Mouse (Mus musculus) midbrain, embryonic 16.5 days (tissue): ENCODE measurements around the gene Nrros. TPM values are rescaled to one million over a fixed set of nuclear protein-coding genes. Genes with fewer than 3 reads are reported as not detected.
A peak's percentile ranks its signal among the peaks of the same experiment; 100 is the strongest.
"Not testable (repeated sequence)": the region's sequence is repeated elsewhere in the genome, so short reads cannot be mapped to it uniquely, and the experiment has no call there.

Experiments
- ATAC-seq: fragments of 200-750 bp; cut with Nextera tagmentation; 2 replicates; pipeline ENCODE4 v1.8.0; 2017; ENCODE audit warnings: moderate TSS enrichment
- H3K27ac ChIP-seq: fragments of 300-500 bp; sonication (generic); 2 replicates; pipeline ENCODE4 v1.5.1; 2014; ENCODE audit warnings: mild to moderate bottlenecking, low read length, mixed read lengths
- H3K27me3 ChIP-seq: fragments of 300-500 bp; sonication (generic); 2 replicates; pipeline ENCODE4 v1.6.1; 2014; ENCODE audit warnings: low read depth, low read length, mixed read lengths; ENCODE audit not compliant: control insufficient read depth, insufficient read depth
- H3K36me3 ChIP-seq: fragments of 300-500 bp; sonication (generic); 2 replicates; pipeline ENCODE4 v1.6.1; 2014; ENCODE audit warnings: mild to moderate bottlenecking, low read length, moderate library complexity, mixed read lengths; ENCODE audit not compliant: control insufficient read depth, insufficient read depth
- H3K4me1 ChIP-seq: fragments of 300-500 bp; sonication (generic); 2 replicates; pipeline ENCODE4 v1.6.1; 2014; ENCODE audit warnings: mild to moderate bottlenecking, low read length, mixed read lengths; ENCODE audit not compliant: control insufficient read depth, insufficient read depth
- H3K4me2 ChIP-seq: fragments of 300-500 bp; sonication (generic); 2 replicates; pipeline ENCODE4 v1.6.1; 2014; ENCODE audit warnings: mild to moderate bottlenecking, low read length, mixed read lengths
- H3K4me3 ChIP-seq: fragments of 300-500 bp; sonication (generic); 2 replicates; pipeline ENCODE4 v1.5.1; 2014; ENCODE audit warnings: low read depth, mild to moderate bottlenecking, low read length, moderate library complexity, mixed read lengths
- H3K9ac ChIP-seq: fragments of 300-500 bp; sonication (generic); 2 replicates; pipeline ENCODE4 v1.6.1; 2014; ENCODE audit warnings: low read depth, low read length, mixed read lengths
- H3K9me3 ChIP-seq: fragments of 300-500 bp; sonication (generic); replicated peaks from 2 replicates; pipeline ENCODE4 v1.6.1; 2014; ENCODE audit warnings: mild to moderate bottlenecking, low read length, mixed read lengths; ENCODE audit not compliant: control insufficient read depth, poor library complexity, severe bottlenecking
- WGBS: fragments of 180-500 bp; shearing (Covaris S2); extraction: QIAGEN DNeasy Blood & Tissue Kit; methylation state at CpG from one replicate; pipeline ENCODE4 v1.1.7; 2014; 5-methylcytosine and 5-hydroxymethylcytosine counted together
- polyA plus RNA-seq: library from polyadenylated mRNA; unstranded; fragments of >200 nt; fragmentation: Nextera tagmentation; extraction: Ambion mirVana; gene quantifications from 2 replicates; pipeline ENCODE4 v1.2.1, GENCODE M21; 2015

Gene Nrros
- polyA plus RNA-seq, 1 experiment from 2014 or later, result 6.7 TPM

DNA sequence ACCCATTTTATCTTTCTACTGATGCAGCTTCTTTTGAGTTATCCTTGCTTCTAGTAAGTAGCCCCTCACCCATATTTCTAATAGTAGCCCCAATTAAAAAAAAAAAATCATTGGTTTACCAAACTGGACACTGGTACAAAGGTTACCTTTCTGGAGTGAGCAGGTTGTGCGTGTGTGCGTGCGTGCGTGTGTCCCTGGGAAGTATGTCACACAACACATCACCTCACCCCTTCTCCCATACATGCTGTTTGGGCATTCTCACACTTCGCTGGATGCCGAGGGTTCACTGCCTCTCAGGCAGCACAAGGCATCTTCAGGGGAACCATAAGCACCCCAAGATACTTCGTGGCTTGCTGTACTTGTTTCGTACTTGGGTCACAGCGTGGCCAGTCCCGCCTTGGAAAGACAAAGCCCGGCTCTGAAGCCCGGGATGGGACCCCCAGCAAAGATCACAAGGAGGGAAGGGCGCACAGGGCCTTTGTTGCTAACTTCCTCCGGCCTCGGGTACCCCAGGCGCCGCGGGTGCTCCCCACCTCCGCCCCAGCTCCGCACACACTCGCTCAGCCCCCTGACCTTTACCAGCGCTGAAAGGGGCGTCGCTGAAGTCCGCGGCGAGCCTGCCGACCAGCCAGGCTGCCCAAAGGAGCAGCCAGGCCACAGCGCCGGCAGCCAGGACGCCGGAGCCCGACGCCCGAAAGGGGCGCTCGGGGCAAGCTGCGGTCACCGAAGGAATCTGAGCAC lies 66.3 kb downstream of the Nrros start:
- Histone ChIP-seq H3K9me3 (no peaks in the 10 kb centered on the region), H3K27me3 (no peaks in the 10 kb centered on the region), H3K9ac (peak overlapping the region; percentile 94), H3K4me1 (peaks cover 14% of the 10 kb centered on the region), H3K4me2 (peak overlapping the region; percentile 84), H3K36me3 (peaks cover 9% of the 10 kb centered on the region), H3K27ac (peak overlapping the region; percentile 83), H3K4me3 (peak overlapping the region; percentile 98)
- ATAC-seq, result peak; percentile 83
- whole genome bisulfite sequencing, result 0% methylated on average over 38 of the region's 39 CpGs

DNA sequence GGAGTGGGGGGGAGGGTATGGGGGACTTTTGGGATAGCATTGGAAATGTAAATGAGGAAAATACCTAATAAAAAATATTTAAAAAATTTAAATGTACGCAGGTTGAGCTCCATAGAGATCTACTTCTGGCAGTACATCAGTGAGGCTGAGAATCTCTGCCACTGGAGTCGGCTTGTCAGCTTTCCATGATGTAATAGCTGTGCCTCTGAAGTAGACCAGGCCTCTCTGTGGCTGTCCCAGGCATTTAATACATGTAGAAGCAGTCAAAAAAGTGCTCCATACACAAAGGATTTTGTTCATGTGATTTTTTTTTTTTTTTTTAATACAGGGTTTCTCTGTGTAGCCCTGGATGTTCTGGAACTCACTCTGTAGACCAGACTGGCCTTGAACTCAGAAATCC lies 67.6 kb downstream of the Nrros start:
- not testable (repeated sequence) for H3K4me2 ChIP-seq, H3K4me3 ChIP-seq, H3K9ac ChIP-seq, ATAC-seq, H3K27ac ChIP-seq, H3K9me3 ChIP-seq, H3K27me3 ChIP-seq, H3K36me3 ChIP-seq
- WGBS, result 94% methylated on average over 2 of the region's 2 CpGs
- H3K4me1 ChIP-seq, result peaks cover 14% of the 10 kb centered on the region

Other genes with a start within 250 kb of the Nrros start
- 2.7 and 3.5 TPM in 2 replicates for gene Pigz, start 231.7 kb downstream of the Nrros start, polyA plus RNA-seq
- gene 0610012G03Rik, start 217.1 kb downstream of the Nrros start, polyA plus RNA-seq, result 114 and 117 TPM in 2 replicates
- gene Ncbp2, start 217.1 kb downstream of the Nrros start, polyA plus RNA-seq, result 103 and 105 TPM in 2 replicates
- gene Senp5, start 162.3 kb downstream of the Nrros start, polyA plus RNA-seq, result 15.3 and 16.7 TPM in 2 replicates
- 37.5 and 40.4 TPM in 2 replicates for gene Pak2, start 86.3 kb downstream of the Nrros start, polyA plus RNA-seq
- 104 and 107 TPM in 2 replicates for gene Pigx, start 65.9 kb downstream of the Nrros start, polyA plus RNA-seq
- 49.1 and 51.6 TPM in 2 replicates for gene Cep19, start 65.8 kb downstream of the Nrros start, polyA plus RNA-seq
- gene Bex6, start 14.2 kb upstream of the Nrros start, polyA plus RNA-seq, result not detected in 2 replicates
- gene Fbxo45, start 81.6 kb upstream of the Nrros start, polyA plus RNA-seq, result 5.9 and 8.2 TPM in 2 replicates
- gene Wdr53, start 81.6 kb upstream of the Nrros start, polyA plus RNA-seq, result 13.8 and 16.0 TPM in 2 replicates
- gene Smco1, start 105.9 kb upstream of the Nrros start, polyA plus RNA-seq, result not detected in 2 replicates
- gene Rnf168, start 111.9 kb upstream of the Nrros start, polyA plus RNA-seq, result 24.2 and 25.9 TPM in 2 replicates
- gene Ubxn7, start 166.7 kb upstream of the Nrros start, polyA plus RNA-seq, result 21.1 and 23.7 TPM in 2 replicates
- not detected in 2 replicates for gene Tm4sf19, start 234.9 kb upstream of the Nrros start, polyA plus RNA-seq